ENCODE assay signal across 8 mouse cellular contexts in the genomic region with DNA sequence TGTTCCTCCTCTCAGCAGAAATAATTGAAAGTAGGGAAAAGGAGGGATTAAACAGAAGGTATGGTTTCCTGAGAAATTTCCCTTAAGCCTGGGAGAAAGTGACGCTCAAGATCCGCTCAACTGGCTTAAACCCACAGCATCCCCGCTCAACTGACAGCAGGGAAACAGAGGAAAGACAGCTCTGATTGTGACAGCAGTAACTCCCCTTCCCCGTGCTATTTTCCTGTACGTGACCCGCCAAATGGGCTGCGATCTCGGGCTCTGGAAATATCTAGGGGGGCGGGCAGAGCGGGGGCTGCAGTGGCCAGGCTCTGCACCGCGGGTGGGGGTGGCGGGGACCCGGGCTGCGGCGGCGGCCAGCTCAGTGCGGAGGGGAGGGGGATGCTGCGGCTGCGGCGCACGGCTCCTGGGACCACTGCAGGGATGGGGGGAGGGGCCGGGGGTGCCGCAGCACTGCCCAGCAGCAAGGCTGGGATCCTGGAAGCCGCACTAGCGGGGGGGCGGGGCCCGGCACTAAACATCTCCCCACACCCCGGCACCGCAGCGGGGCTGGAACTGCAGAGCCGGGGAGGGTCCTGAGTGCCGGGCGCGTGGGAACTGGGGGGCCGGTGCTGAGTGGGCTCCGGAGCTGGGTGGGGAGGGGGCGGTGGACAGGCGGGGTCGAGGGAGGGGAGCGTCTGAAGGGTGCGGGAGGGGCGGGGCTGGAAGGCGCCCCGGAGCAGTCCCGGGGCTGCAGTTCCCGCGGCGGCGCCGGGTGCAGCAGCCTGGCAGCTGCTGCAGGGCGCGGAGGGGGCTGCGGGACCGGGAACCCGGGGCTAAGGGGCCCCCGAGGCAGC. TPM values are rescaled to one million over a fixed set of nuclear protein-coding genes. Genes with fewer than 3 reads are reported as not detected.
DNase-seq lines count a peak whose midpoint lies in the region; ATAC-seq and TF ChIP-seq lines count a peak whose summit lies in the region.

No protein-coding gene starts in this region.

- peak overlapping the region; percentile 84 for H3K4me2 ChIP-seq in hindbrain, embryonic 12.5 days (replicated peaks)
- peak overlapping the region; percentile 99 for H3K4me2 ChIP-seq in liver, postnatal 0 days (ENCODE audit: low read depth, low read length)
- H3K4me2 ChIP-seq in stomach, embryonic 16.5 days (ENCODE audit: low read depth, low read length): peak overlapping the region; percentile 67

- no peak overlapping the region for H3K27ac ChIP-seq in kidney, adult 2 months (ENCODE audit: insufficient read depth, low read depth, low read length)
- peak overlapping the region; percentile 91 for H3K27ac ChIP-seq in hindbrain, embryonic 12.5 days
- peak overlapping the region; percentile 75; the same call in 1 of the 2 replicates for H3K27ac ChIP-seq in liver, postnatal 0 days (ENCODE audit: low read depth)
- peak overlapping the region; percentile 67; the same call in 1 of the 2 replicates for H3K27ac ChIP-seq in stomach, embryonic 16.5 days (ENCODE audit: low read length)

- WGBS in kidney, adult 2 months: 2% methylated on average over 49 of the region's 57 CpGs
- under 1% methylated on average over 23 of the region's 57 CpGs for WGBS in hindbrain, embryonic 12.5 days
- 3% methylated on average over 44 of the region's 57 CpGs for WGBS in liver, postnatal 0 days (ENCODE audit: insufficient replicate concordance)
- WGBS in stomach, embryonic 16.5 days: 1% methylated on average over 48 of the region's 57 CpGs

- peak overlapping the region; percentile 94 for H3K9ac ChIP-seq in hindbrain, embryonic 12.5 days
- peak overlapping the region; percentile 87 for H3K9ac ChIP-seq in liver, postnatal 0 days (replicated peaks)
- H3K9ac ChIP-seq in stomach, embryonic 16.5 days (ENCODE audit: low read length): peak overlapping the region; percentile 85

- H3K27me3 ChIP-seq in kidney, adult 2 months (replicated peaks; ENCODE audit: control insufficient read depth, insufficient read depth, low read length): no peaks in the 10 kb centered on the region
- peaks cover 5% of the 10 kb centered on the region; the same call in 1 of the 2 replicates for H3K27me3 ChIP-seq in G1E (ENCODE audit: insufficient read depth, low read length)
- H3K27me3 ChIP-seq in hindbrain, embryonic 12.5 days: no peaks in the 10 kb centered on the region
- no peaks in the 10 kb centered on the region for H3K27me3 ChIP-seq in liver, postnatal 0 days (ENCODE audit: insufficient read depth, low read length)
- no peaks in the 10 kb centered on the region for H3K27me3 ChIP-seq in stomach, embryonic 16.5 days (ENCODE audit: control insufficient read depth, insufficient read depth, low read length)

- peaks cover 6% of the 10 kb centered on the region; the same call in 1 of the 2 replicates for H3K4me1 ChIP-seq in kidney, adult 2 months (ENCODE audit: control insufficient read depth, insufficient read depth, low read length)
- peaks cover 42% of the 10 kb centered on the region for H3K4me1 ChIP-seq in G1E (ENCODE audit: insufficient read depth, low read depth, low read length)
- H3K4me1 ChIP-seq in hindbrain, embryonic 12.5 days: peaks cover 45% of the 10 kb centered on the region
- peaks cover 10% of the 10 kb centered on the region for H3K4me1 ChIP-seq in liver, postnatal 0 days (ENCODE audit: insufficient read depth)
- peaks cover 14% of the 10 kb centered on the region for H3K4me1 ChIP-seq in stomach, embryonic 16.5 days (ENCODE audit: control insufficient read depth, insufficient read depth, low read length)

- peak overlapping the region; percentile 99 for H3K4me3 ChIP-seq in kidney, adult 2 months (ENCODE audit: insufficient read depth, low read depth, low read length)
- peak overlapping the region; percentile 88 for H3K4me3 ChIP-seq in G1E (ENCODE audit: low read depth, low read length)
- H3K4me3 ChIP-seq in hindbrain, embryonic 12.5 days: peak overlapping the region; percentile 93
- peak overlapping the region; percentile 89 for H3K4me3 ChIP-seq in liver, postnatal 0 days (ENCODE audit: low read depth, low read length)
- peak overlapping the region; percentile 74 for H3K4me3 ChIP-seq in stomach, embryonic 16.5 days (replicated peaks; ENCODE audit: low read length)

- no peak for TF ChIP-seq EP300 in liver, postnatal 0 days (IDR thresholded peaks at IDR 0.05; ENCODE audit: low read depth)

- H3K36me3 ChIP-seq in kidney, adult 2 months (ENCODE audit: control insufficient read depth, insufficient read depth, low read length): no peaks in the 10 kb centered on the region
- peaks cover 48% of the 10 kb centered on the region for H3K36me3 ChIP-seq in G1E (replicated peaks)
- H3K36me3 ChIP-seq in hindbrain, embryonic 12.5 days: peaks cover 28% of the 10 kb centered on the region
- peaks cover 11% of the 10 kb centered on the region for H3K36me3 ChIP-seq in liver, postnatal 0 days (replicated peaks; ENCODE audit: insufficient read depth, low read length)
- H3K36me3 ChIP-seq in stomach, embryonic 16.5 days (ENCODE audit: control insufficient read depth, insufficient read depth, low read length): no peaks in the 10 kb centered on the region; the same call in none of the 2 replicates

- DNase-seq in kidney, adult 2 months: no peak
- DNase-seq in kidney, adult 9 months: no peak
- DNase-seq in G1E (ENCODE audit: low spot score): peak; percentile 55
- peak; percentile 43 for DNase-seq in embryo, embryonic 11.5 days (ENCODE audit: low read depth, low spot score)
- peak; percentile 66 for DNase-seq in liver, postnatal 0 days
- no peak for DNase-seq in urinary bladder, postnatal 36 days (ENCODE audit: low spot score in 2 of 2)

- H3K9me3 ChIP-seq in G1E (replicated peaks): no peaks in the 10 kb centered on the region
- no peaks in the 10 kb centered on the region for H3K9me3 ChIP-seq in hindbrain, embryonic 12.5 days (replicated peaks)
- H3K9me3 ChIP-seq in liver, postnatal 0 days (ENCODE audit: low read length): no peaks in the 10 kb centered on the region
- H3K9me3 ChIP-seq in stomach, embryonic 16.5 days (replicated peaks; ENCODE audit: control insufficient read depth, low read length): no peaks in the 10 kb centered on the region

- no peak for TF ChIP-seq POLR2A in kidney, adult 2 months (IDR thresholded peaks at IDR 0.05; ENCODE audit: low read depth, low read length)

- ATAC-seq in G1E (ENCODE audit: extremely low read depth, insufficient number of reproducible peaks, low FRiP score, poor library complexity, severe bottlenecking): no peak
- ATAC-seq in hindbrain, embryonic 12.5 days (ENCODE audit: low FRiP score): peak; percentile 69
- ATAC-seq in liver, postnatal 0 days: peak; percentile 18
- ATAC-seq in stomach, embryonic 16.5 days (ENCODE audit: insufficient read depth, low FRiP score): peak; percentile 29; the same call in 1 of the 2 replicates

- no peak for TF ChIP-seq CTCF in kidney, adult 2 months (conservative IDR thresholded peaks at IDR 0.05; ENCODE audit: insufficient read depth, insufficient read length, low read depth, low read length)
- no peak for TF ChIP-seq CTCF in G1E (IDR thresholded peaks at IDR 0.05; ENCODE audit: low read depth, low read length)
- TF ChIP-seq CTCF in liver, postnatal 0 days (IDR thresholded peaks at IDR 0.05; ENCODE audit: low read depth): no peak

RNA-seq across cellular contexts. Expression of a gene that starts 0.7 kb away (rescaled TPM):
- 15.4 and 16.0 TPM in 2 replicates for polyA plus RNA-seq in kidney, adult 2 months (2012; rRNA removed)
- total RNA-seq in G1E (2014; fragmentation: Nextera tagmentation) (29.4 and 30.3 TPM in 2 replicates), G1E (2017) (37.4 and 40.4 TPM in 2 replicates)
- 30.2 and 35.9 TPM in 2 replicates for polyA plus RNA-seq in G1E (2012)
- polyA plus RNA-seq in hindbrain, embryonic 12.5 days (2016; fragmentation: Nextera tagmentation; extraction: Ambion mirVana): 72.8 and 75.5 TPM in 2 replicates
- 6.6 and 7.2 TPM in 2 replicates for polyA plus RNA-seq in liver, postnatal 0 days (2015; fragmentation: Nextera tagmentation; extraction: Ambion mirVana)
- polyA plus RNA-seq in stomach, embryonic 16.5 days (2015; fragmentation: Nextera tagmentation; extraction: Ambion mirVana): 43.7 and 45.3 TPM in 2 replicates

RNA-seq across cellular contexts. Expression of a gene that starts 43.3 kb away (rescaled TPM):
- 261 and 276 TPM in 2 replicates for polyA plus RNA-seq in kidney, adult 2 months (2012; rRNA removed)
- total RNA-seq in G1E (2014; fragmentation: Nextera tagmentation): not detected in 2 replicates
- total RNA-seq in G1E (2017): 5.0 and 6.0 TPM in 2 replicates
- polyA plus RNA-seq in G1E (2012): not detected in 2 replicates
- 0.46 and 0.76 TPM in 2 replicates for polyA plus RNA-seq in hindbrain, embryonic 12.5 days (2016; fragmentation: Nextera tagmentation; extraction: Ambion mirVana)
- polyA plus RNA-seq in liver, postnatal 0 days (2015; fragmentation: Nextera tagmentation; extraction: Ambion mirVana): 0.83 and 0.84 TPM in 2 replicates
- 1.9 and 2.8 TPM in 2 replicates for polyA plus RNA-seq in stomach, embryonic 16.5 days (2015; fragmentation: Nextera tagmentation; extraction: Ambion mirVana)

RNA-seq across cellular contexts. Expression of a gene that starts 58.8 kb away (rescaled TPM):
- 28.7 and 31.4 TPM in 2 replicates for polyA plus RNA-seq in kidney, adult 2 months (2012; rRNA removed)
- total RNA-seq in G1E (2014; fragmentation: Nextera tagmentation) (195 and 204 TPM in 2 replicates), G1E (2017) (227 and 232 TPM in 2 replicates)
- 61.4 and 72.2 TPM in 2 replicates for polyA plus RNA-seq in G1E (2012)
- 27.2 and 28.2 TPM in 2 replicates for polyA plus RNA-seq in hindbrain, embryonic 12.5 days (2016; fragmentation: Nextera tagmentation; extraction: Ambion mirVana)
- 11.7 and 12.6 TPM in 2 replicates for polyA plus RNA-seq in liver, postnatal 0 days (2015; fragmentation: Nextera tagmentation; extraction: Ambion mirVana)
- 23.7 and 24.4 TPM in 2 replicates for polyA plus RNA-seq in stomach, embryonic 16.5 days (2015; fragmentation: Nextera tagmentation; extraction: Ambion mirVana)

Comparison
In these comparisons a context has a peak if more than half of its experiments do, and no peak if none do; other contexts are left out.
1. DNase-seq: peak in G1E (single experiment), embryo, embryonic 11.5 days (single experiment) and liver, postnatal 0 days (single experiment); none in kidney, adult 2 months (single experiment), kidney, adult 9 months (single experiment) and urinary bladder, postnatal 36 days (0 of 2).
2. RNA of a gene that starts 43.3 kb away (polyA plus RNA-seq): 261 to 276 TPM in kidney, adult 2 months; 1.9 to 2.8 TPM in stomach, embryonic 16.5 days, 0.83 to 0.84 TPM in liver, postnatal 0 days, 0.46 to 0.76 TPM in hindbrain, embryonic 12.5 days and not detected in G1E; every median in the first group is over 10 times any median in the second.
3. Peak in every context shown above with its lines, with median percentiles within 50 percentile points of each other: H3K4me3 ChIP-seq, H3K4me2 ChIP-seq and H3K9ac ChIP-seq.